Mouse (Mus musculus) 416B (cell line): Measurements from ENCODE around the gene Zbtb16.

Source experiments
- DNase-seq: peaks from one replicate; pipeline ENCODE4 v3.0.0; 2011; ENCODE audit warnings: low read depth

Gene Zbtb16

GRCm38 (mm10) chr9:48644926-48645647, 190.9 kb downstream of the Zbtb16 start:
- DNase-seq = peak; percentile 78

GRCm38 (mm10) chr9:48644376-48644775, 191.6 kb downstream of the Zbtb16 start:
- DNase-seq = no peak

- DNase-seq = no peak
Measured at GRCm38 (mm10) chr9:48641636-48642035, 194.4 kb downstream of the Zbtb16 start.

GRCm38 (mm10) chr9:48640881-48641280, 195.1 kb downstream of the Zbtb16 start:
- DNase-seq = no peak

DNA sequence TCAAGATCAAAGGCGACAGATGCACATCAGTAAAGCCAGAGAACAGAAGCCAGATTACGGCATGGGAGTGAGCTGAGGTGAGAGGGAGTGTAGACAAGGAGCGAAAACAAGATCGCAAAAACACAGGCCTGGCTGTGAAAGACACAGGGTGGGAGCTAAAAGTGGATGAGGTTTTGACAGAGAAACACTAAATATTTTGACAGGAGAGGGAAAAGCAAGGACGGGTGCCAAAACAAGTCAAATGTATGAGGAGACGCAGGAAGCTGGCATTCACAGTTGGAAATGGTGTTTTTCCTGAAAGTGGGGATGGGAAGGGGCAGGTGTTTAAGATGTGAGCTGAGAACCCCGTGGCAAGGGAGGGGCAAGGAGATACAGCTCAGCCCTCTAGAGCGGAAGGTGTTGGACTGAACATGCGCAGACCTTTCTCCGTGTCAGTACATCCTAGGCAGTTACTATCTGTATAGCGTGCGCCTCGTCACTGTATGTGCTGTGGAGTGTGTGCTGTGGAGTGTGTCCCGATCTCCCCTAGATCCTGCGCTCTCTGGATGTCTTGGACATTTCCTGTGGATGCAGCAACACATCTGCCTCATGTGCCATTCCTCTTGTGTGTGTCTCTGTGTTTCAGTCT, 197.7 kb downstream of the Zbtb16 start:
- no peak for DNase-seq

DNA sequence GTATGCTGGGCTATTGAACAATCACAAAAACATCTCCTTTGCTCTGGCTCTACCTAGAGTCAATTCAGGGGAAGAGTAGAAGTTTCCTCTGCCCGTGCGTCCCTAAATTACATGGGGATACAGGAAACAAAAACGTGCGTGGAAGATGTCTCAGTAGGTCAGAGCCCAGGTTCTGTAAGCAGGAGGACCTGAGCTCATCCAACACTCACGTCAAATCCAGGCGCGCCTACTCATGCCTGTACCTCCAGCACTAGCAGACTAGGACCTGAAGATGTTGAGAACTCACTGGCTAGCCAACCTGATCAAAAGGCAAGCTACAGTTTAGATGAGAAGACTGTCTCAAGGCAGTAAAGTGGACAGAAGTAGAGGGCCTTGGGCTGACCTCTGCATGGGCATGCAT, 198.9 kb downstream of the Zbtb16 start:
- no peak for DNase-seq

DNA sequence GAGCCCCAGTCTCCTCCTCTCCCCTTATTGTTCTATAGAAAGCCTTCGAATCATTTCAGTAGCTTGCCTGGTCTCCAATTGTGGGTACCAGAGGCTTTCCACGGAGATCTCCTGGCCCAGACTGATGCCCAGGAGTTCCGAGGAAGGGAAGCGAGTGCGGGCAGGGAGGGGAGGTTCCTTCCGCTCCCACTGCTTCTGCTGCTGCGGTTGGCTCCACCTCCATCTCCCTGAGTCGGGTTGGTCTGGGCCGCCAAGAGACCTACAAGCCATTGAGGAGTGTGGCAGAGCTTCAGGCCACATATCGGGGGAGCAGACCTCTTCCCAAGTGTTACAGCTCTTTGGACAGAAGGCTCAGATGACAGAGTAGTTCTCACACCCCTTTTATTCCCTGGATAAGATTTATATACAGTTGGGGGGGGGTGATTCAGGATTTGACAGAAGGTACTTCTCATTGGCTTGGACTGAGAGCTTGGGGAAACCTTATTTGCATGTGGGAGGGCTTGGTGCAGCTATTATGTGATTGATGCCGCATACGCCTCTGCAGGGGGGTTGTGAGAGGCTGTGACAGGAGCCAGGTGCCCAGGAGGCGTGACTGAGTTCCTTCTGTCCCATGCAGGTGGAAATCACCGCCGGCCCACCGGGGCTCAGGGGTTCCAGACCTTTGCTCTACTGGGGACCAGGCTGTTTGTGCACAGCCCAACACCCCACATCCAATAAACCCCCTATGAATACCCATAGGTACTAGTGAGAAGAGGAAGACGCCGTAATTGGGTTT, 200.3 kb downstream of the Zbtb16 start:
- DNase-seq = no peak

- DNase-seq = no peak
Measured at GRCm38 (mm10) chr9:48633147-48633546, 202.9 kb downstream of the Zbtb16 start.

GRCm38 (mm10) chr9:48619268-48619667, 216.8 kb downstream of the Zbtb16 start:
- no peak for DNase-seq

GRCm38 (mm10) chr9:48618589-48618988, 217.4 kb downstream of the Zbtb16 start:
- peak; percentile 67 for DNase-seq

DNA sequence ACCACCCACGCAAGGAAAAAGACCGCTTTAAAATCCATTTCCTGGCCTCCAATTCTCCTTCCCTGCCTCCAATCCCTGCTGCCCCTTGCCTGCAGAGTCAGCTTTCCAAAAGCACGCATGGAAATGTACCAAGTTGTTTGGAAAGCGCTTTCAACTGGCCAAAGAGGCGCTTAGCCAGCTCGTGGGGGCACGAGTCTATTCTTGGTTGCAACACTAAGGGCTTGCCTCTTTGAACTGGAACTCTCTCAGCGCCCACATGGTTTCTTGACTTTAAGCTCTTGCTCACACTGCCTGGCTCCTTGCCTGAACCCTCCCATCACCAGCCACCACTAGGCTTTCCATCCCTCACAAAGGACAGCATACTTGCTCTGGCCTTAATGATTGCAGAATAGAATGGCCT, 217.9 kb downstream of the Zbtb16 start:
- no peak for DNase-seq

DNA sequence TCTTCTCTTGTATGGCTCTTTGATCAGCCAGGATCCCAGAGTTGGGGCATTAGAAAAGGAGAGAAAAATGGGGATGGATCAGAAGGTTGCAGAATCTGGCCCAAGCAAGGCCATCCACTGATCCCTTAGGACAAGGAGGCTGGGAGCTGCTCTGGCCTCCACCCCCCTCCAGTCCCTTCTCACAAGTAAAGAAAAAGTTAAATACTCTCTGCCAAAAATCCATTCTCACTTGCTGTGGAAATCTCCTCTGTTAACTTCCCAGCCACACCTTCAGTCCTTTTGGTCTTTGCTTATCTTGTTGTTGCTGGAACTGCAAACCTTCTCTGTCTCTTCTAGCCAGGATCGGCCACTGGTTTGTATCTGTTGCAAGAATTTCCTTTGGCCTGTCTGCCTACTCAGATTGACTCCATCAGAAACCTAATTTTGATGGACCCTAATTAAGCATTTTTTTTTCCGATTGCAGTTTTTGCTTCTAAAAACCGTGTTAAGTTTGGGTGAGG, 218.5 kb downstream of the Zbtb16 start:
- DNase-seq = no peak

DNA sequence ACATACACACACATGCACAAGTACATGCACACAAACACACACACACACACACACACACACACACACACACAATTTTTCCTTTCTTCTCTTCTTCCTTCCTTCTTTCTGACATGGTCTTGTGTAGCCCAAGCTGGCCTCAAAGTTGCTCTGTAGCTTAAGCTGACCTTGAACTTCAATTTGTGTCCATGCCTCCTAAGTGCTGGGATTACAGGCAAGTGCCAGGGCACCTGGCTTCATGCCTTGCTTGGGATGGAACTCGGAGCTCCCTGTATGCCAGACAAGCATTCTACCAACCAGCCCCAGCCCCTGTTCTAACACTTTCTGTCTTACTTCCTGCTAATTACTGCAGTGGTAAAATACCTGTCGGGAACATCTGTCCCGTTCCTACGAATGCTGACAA, 222.8 kb downstream of the Zbtb16 start:
- no peak for DNase-seq

DNA sequence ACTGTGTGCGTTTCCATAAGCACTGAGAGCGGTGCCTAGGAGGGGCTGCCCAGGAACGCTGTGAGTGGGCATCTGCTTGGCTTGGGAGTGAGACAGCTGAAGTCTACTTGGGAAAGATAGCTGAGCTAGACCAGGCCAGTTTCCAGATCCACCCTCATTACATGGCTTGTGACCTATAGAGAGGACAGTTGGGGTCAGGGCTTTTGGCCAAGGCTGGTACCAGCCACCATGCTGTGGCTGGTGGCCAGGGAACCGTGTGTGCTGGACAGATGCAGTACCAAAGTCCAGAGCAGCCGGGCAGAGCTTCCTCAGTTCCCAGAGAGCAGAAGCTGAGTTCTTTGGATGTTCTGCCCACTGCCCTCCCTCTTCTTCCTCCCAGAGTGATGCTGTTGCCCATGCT, 223.5 kb downstream of the Zbtb16 start:
- DNase-seq = no peak

GRCm38 (mm10) chr9:48611032-48611431, 225.0 kb downstream of the Zbtb16 start:
- DNase-seq = no peak

DNA sequence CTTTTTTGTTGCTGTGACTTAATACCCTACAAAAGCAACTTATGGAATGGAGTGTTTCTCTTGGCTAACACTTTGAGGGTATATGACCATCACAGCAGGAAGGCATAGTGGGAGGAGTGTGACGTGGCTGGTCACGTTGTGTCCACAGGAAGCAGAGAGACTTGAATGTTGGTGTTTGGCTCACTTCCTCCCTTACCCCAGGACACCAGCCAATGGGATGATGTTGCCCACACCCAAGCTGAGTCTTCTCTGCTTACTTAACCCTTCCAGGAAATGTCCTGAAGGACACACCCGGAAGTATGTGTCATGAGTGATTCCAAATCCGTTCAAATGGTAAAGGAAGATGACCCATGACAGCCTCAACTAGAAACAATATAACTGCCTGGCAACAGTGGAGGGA, 226.3 kb downstream of the Zbtb16 start:
- DNase-seq = peak; percentile 60

DNA sequence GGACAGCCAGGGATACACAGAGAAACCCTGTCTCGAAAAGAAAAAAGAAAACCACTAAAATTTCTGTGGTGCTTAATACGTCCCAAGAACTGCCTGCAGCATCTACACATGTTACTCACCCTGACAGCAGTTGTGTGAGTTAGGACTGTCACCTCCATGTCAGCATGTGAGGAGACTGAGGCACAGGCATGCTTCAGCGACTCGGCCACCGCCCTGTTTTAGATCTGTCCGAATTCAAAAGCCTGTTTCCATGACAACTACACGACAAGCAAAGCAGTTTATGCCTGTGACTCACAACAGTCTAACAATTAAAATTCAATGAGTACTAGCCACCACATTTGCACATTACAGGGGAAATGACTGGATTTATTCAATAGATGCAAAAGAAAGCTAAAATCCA, 228.6 kb downstream of the Zbtb16 start:
- no peak for DNase-seq

DNA sequence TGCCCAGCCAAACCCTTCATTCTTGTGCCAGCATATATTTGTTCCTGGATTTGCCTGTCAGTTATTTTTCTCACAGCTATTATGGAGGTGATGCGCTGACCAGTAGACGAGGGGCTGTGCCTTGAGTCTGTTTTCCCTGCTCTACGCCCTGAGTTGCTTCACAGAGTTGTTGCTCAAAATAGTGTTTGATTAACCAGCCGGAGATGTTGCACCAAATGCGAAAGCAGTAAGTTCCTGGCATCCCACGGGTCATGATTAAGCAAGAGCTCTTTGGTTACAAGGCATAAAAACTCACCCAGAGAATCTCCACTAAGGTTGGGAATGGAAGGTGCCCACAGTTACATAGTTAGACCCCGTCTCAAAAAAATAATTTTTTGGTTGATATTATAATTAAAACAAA, 229.9 kb downstream of the Zbtb16 start:
- peak; percentile 32 for DNase-seq

GRCm38 (mm10) chr9:48605697-48606096, 230.3 kb downstream of the Zbtb16 start:
- no peak for DNase-seq

DNA sequence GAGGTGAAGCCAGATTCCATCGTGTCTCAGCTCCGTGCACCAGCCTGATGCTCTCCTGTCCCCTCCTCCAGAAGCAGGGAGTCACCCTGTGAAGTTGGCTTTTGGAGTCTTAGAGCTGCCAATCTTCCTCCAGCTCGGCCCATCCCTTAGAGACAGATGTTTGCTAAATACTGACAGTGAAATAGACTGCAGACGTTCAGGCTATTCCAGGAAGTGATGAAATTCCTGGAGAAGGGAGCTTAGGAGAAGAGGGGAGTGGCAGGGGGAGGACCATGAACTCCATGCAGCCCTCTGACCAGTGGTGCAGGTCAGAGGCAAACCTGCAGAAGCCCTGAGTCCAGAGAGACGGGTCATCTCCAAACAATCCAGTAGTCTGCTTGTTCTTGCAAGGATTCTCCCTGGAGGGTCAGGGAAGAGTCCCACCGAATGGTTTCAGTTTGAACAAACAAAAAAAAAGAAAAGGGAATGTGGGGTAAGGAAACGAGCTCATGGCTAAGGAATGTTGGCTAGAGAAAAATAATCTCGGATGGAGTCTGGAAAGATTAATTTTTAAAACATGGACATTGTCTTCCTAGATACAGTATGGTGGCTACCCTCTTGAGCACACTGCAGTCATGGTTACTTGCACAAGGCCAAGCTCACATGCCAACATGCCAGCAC, 231.0 kb downstream of the Zbtb16 start, which contains the start of gene Nnmt:
Gene Nnmt (minus strand): TSS at position 215 of the 660 bp plus-strand sequence.
- DNase-seq = no peak
